Mouse (Mus musculus) liver, adult 2 months (tissue): ENCODE data around the gene Nlgn2. TPM values are rescaled to one million over a fixed set of nuclear protein-coding genes. Genes with fewer than 3 reads are reported as not detected.

Experiments used
- DNase-seq: peaks from one replicate; pipeline ENCODE4 v3.0.0-alpha.2; 2011; ENCODE audit warnings: low read depth, low spot score; ENCODE audit errors: extremely low read depth
- H3K27ac ChIP-seq: fragments of 200-500 bp; replicated peaks from 2 replicates; pipeline ENCODE4 v1.5.1; 2012; ENCODE audit warnings: low read depth, mild to moderate bottlenecking, control low read depth, inconsistent platforms, low read length; ENCODE audit not compliant: insufficient read depth
- H3K27me3 ChIP-seq: fragments of 200-500 bp; 2 replicates; pipeline ENCODE4 v1.6.1; 2012; ENCODE audit warnings: mild to moderate bottlenecking, moderate library complexity, low read length, inconsistent platforms; ENCODE audit not compliant: control insufficient read depth, insufficient read depth
- H3K36me3 ChIP-seq: fragments of 200-500 bp; 2 replicates; pipeline ENCODE4 v1.6.1; 2012; ENCODE audit warnings: low read length, inconsistent platforms; ENCODE audit not compliant: control insufficient read depth, insufficient read depth
- H3K4me1 ChIP-seq: fragments of 200-500 bp; 2 replicates; pipeline ENCODE4 v1.6.1; 2011; ENCODE audit warnings: low read length; ENCODE audit not compliant: control insufficient read depth, insufficient read depth
- H3K4me3 ChIP-seq: fragments of 200-500 bp; 2 replicates; pipeline ENCODE4 v1.5.1; 2011; ENCODE audit warnings: low read depth, mild to moderate bottlenecking, control low read depth, low read length, moderate library complexity; ENCODE audit not compliant: insufficient read depth
- H3K79me2 ChIP-seq: fragments of 200-500 bp; 2 replicates; pipeline ENCODE4 v1.6.1; 2012; ENCODE audit warnings: inconsistent platforms, mild to moderate bottlenecking, low read length, moderate library complexity; ENCODE audit not compliant: control insufficient read depth, insufficient read depth
- H3K9ac ChIP-seq: fragments of 200-500 bp; 2 replicates; pipeline ENCODE4 v1.6.1; 2012; ENCODE audit warnings: low read depth, mild to moderate bottlenecking, control low read depth, inconsistent platforms, low read length
- CTCF ChIP-seq: fragments of 200-500 bp; IDR thresholded peaks from 2 replicates; pipeline ENCODE4 v1.5.1; 2011; ENCODE audit warnings: low read depth, low read length, control low read depth
- POLR2A ChIP-seq: fragments of 200-500 bp; IDR thresholded peaks from 2 replicates; pipeline ENCODE4 v1.6.1; 2011; ENCODE audit warnings: low read length, control low read depth; ENCODE audit not compliant: insufficient read depth; ENCODE audit errors: extremely low read depth
- WGBS: fragments of 180-500 bp; shearing (Covaris S2); methylation state at CpG from one replicate; pipeline ENCODE4 v1.1.7; 2018; 5-methylcytosine and 5-hydroxymethylcytosine counted together
- polyA plus RNA-seq: library from polyadenylated mRNA; depleted of rRNA; stranded (reverse); fragments of >200 nt; gene quantifications from 2 replicates; pipeline ENCODE4 v1.2.3, GENCODE M21; 2012
- total RNA-seq: library from RNA; depleted of rRNA; stranded (reverse); fragments of >200 nt; gene quantifications from 2 replicates; pipeline ENCODE4 v1.2.3, GENCODE M21; 2014

Gene Nlgn2
- total and polyA plus RNA-seq, 2 experiments, result 0.18 to 1.9 TPM

- Histone ChIP-seq H3K36me3 (no peaks in the 10 kb centered on the region), H3K27me3 (0 out of 2 replicates have a peak, but pooled peaks cover 3% of the 10 kb centered on the region), H3K79me2 (no peaks in the 10 kb centered on the region), H3K9ac (no peak overlapping the region), H3K27ac (no peak overlapping the region), H3K4me1 (no peaks in the 10 kb centered on the region), H3K4me3 (no peak overlapping the region)
- DNase-seq, result no peak
- TF ChIP-seq POLR2A, result no peak
- TF ChIP-seq CTCF, result no peak
- WGBS, result 72% methylated on average over 8 of the region's 8 CpGs
Observed at GRCm38 (mm10) chr11:69833554-69833953, 4.0 kb downstream of the Nlgn2 start.

DNA sequence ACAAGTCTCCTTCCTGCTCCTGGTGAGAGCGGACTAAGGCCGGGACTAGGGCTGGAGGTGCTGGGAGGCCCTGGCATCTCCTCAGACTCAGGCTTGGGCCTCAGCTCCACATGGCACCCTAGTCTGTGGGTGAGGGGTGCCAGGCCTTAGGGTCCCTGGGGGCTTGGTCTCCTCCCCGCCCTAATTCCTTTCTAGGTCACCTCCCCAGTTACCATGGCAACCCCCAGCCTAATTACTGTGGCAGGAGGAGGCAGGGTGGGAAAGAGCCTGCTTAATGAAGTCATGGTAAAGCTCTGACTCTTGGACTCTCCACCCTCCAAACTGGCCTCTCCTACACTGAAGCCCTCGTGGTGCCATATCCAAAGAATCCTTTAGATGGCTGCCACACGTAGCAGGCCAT, 8.8 kb downstream of the Nlgn2 start:
- Histone ChIP-seq H3K79me2 (no peaks in the 10 kb centered on the region), H3K36me3 (no peaks in the 10 kb centered on the region), H3K9ac (no peak overlapping the region), H3K4me3 (no peak overlapping the region), H3K4me1 (no peaks in the 10 kb centered on the region), H3K27me3 (0 out of 2 replicates have a peak, but pooled peaks cover 4% of the 10 kb centered on the region), H3K27ac (no peak overlapping the region)
- WGBS, result 89% methylated on average over 5 of the region's 5 CpGs
- TF ChIP-seq CTCF (no peak), POLR2A (no peak)
- DNase-seq, result no peak

DNA sequence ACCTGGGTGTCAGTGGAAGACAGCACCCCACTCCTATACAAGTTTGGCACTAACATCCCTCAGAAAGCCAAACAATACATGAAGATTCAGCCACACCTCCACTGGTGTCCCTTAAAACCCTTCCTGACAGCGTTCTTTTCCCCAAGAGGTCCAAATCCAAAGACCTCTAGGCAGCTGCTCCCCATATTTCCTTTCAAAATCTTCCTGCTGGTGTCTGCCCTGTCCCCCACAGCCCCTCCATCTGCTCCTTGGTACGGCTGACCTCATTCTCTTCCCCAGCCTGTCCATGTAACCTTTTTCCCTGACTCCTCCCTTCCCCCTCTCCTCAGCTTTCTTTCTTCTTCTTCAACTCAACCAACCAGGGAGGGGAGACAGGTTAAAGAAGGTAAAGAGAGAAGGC, 14.1 kb downstream of the Nlgn2 start:
- H3K4me3 ChIP-seq, result no peak overlapping the region
- no peak overlapping the region for H3K9ac ChIP-seq
- no peaks in the 10 kb centered on the region for H3K4me1 ChIP-seq
- TF ChIP-seq POLR2A, result no peak
- no peak for TF ChIP-seq CTCF
- DNase-seq, result no peak
- no peaks in the 10 kb centered on the region for H3K79me2 ChIP-seq
- no peak overlapping the region for H3K27ac ChIP-seq
- H3K36me3 ChIP-seq, result no peaks in the 10 kb centered on the region
- 0 out of 2 replicates have a peak, but pooled peaks cover 2% of the 10 kb centered on the region for H3K27me3 ChIP-seq
- 79% methylated on average over 2 of the region's 2 CpGs for WGBS

DNA sequence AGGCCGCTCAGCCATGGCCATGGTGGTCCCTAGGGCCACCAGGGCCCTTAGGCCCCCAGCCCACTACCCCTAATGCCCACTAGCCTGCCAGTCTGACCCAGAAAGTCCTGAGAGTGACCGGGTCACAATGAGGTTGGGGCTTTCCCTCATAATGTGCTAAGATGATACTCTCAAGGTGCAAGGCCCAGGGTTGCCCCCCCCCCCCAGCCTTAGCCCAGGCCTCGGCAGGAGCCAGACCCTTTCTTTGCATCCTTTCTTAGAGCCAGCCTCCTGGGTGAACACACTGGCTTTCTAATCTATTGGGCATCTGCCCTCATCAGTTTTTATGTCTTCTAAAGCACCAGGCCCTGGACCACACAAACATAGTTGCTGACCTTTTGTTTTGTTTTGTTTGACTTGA, 15.5 kb downstream of the Nlgn2 start, which contains the start of gene Spem1:
TSS of gene Spem1 (minus strand) at position 101 of the 400 bp plus-strand sequence.
- Histone ChIP-seq H3K79me2 (no peaks in the 10 kb centered on the region), H3K4me3 (no peak within 1 kb of the TSS), H3K9ac (no peak within 1 kb of the TSS), H3K36me3 (no peaks in the 10 kb centered on the region), H3K4me1 (no peaks in the 10 kb centered on the region), H3K27me3 (0 out of 2 replicates have a peak, but pooled peaks cover 2% of the 10 kb centered on the region), H3K27ac (no peak within 1 kb of the TSS)
- TF ChIP-seq CTCF (no peak), POLR2A (no peak)
- 94% methylated on average over 3 of the region's 3 CpGs for WGBS
- no peak for DNase-seq

- H3K27ac ChIP-seq, result no peak overlapping the region
- no peaks in the 10 kb centered on the region for H3K36me3 ChIP-seq
- no peak for TF ChIP-seq CTCF
- TF ChIP-seq POLR2A, result no peak
- H3K4me1 ChIP-seq, result no peaks in the 10 kb centered on the region
- H3K4me3 ChIP-seq, result no peak overlapping the region
- no peaks in the 10 kb centered on the region for H3K27me3 ChIP-seq
- no peak for DNase-seq
- 89% methylated on average over 8 of the region's 8 CpGs for WGBS
- no peak overlapping the region for H3K9ac ChIP-seq
- no peaks in the 10 kb centered on the region for H3K79me2 ChIP-seq
Observed at GRCm38 (mm10) chr11:69818871-69819270, 18.7 kb downstream of the Nlgn2 start.

GRCm38 (mm10) chr11:69818365-69818764, 19.2 kb downstream of the Nlgn2 start, which contains the start of gene Spem2:
Spem2 (minus strand) TSS chr11:69818465.
- H3K79me2 ChIP-seq, result no peaks in the 10 kb centered on the region
- H3K4me1 ChIP-seq, result no peaks in the 10 kb centered on the region
- H3K4me3 ChIP-seq, result no peak within 1 kb of the TSS
- no peak within 1 kb of the TSS for H3K27ac ChIP-seq
- TF ChIP-seq CTCF (no peak), POLR2A (no peak)
- WGBS, result 75% methylated on average over 2 of the region's 2 CpGs
- H3K9ac ChIP-seq, result no peak within 1 kb of the TSS
- DNase-seq, result no peak
- no peaks in the 10 kb centered on the region for H3K36me3 ChIP-seq
- H3K27me3 ChIP-seq, result no peaks in the 10 kb centered on the region
